Mouse (Mus musculus) ES-E14 (cell line): ENCODE data around the gene Cd80.

Source experiments
- CHD2 ChIP-seq: IDR thresholded peaks from 2 replicates; pipeline ENCODE4 v1.6.1; 2014; ENCODE audit warnings: mild to moderate bottlenecking, low read depth, low read length, inconsistent platforms
- HCFC1 ChIP-seq: IDR thresholded peaks from 2 replicates; pipeline ENCODE4 v1.6.1; 2012; ENCODE audit warnings: low read length, inconsistent platforms, borderline replicate concordance; ENCODE audit not compliant: insufficient read depth
- MAFK ChIP-seq: IDR thresholded peaks from 2 replicates; pipeline ENCODE4 v1.6.1; 2014; ENCODE audit warnings: mild to moderate bottlenecking, low read depth, low read length, inconsistent platforms; ENCODE audit not compliant: insufficient read depth
- ZC3H11A ChIP-seq: IDR thresholded peaks from 2 replicates; pipeline ENCODE4 v1.6.1; 2012; ENCODE audit warnings: low read depth, mild to moderate bottlenecking, inconsistent platforms, low read length, borderline replicate concordance
- ZNF384 ChIP-seq: IDR thresholded peaks from 2 replicates; pipeline ENCODE4 v1.6.1; 2012; ENCODE audit warnings: low read depth, low read length, inconsistent platforms

GRCm38 (mm10) chr16:38453952-38454351 lies 1.4 kb upstream of the Cd80 start:
- TF ChIP-seq HCFC1 (no peak), ZNF384 (no peak), ZC3H11A (no peak), CHD2 (no peak), MAFK (no peak)
